Mouse (Mus musculus): Measurements from ENCODE around the gene Spindoc. TPM values are rescaled to one million over a fixed set of nuclear protein-coding genes. Genes with fewer than 3 reads are reported as not detected.

The Spindoc gene
- total RNA-seq, 2 experiments from 2014 or later: 29.4 to 30.8 TPM

GRCm38 (mm10) chr19:7334049-7334448 lies 48.7 kb downstream of the Spindoc start:
- DNase-seq: no peak

DNA sequence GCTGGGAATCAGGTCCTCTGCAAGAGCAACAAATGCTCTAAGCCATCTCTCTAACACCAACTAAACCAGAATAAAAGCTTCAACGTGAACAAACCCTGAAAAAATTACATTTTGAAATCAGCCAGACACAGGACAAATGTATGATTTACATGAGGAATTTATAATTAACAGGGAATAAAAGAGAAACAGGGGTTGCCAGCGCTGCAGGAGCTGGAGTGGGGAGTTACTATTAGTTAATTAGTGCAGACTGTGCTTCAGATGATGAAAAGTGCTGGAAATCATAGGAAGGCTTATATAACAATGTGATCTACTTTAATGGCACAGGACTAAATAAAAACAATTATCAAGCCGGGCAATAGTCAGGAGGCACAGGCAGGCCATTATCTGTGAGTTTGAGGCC lies 61.4 kb downstream of the Spindoc start:
- no peak for DNase-seq

GRCm38 (mm10) chr19:7320181-7320580 lies 62.6 kb downstream of the Spindoc start:
- no peak for DNase-seq

DNA sequence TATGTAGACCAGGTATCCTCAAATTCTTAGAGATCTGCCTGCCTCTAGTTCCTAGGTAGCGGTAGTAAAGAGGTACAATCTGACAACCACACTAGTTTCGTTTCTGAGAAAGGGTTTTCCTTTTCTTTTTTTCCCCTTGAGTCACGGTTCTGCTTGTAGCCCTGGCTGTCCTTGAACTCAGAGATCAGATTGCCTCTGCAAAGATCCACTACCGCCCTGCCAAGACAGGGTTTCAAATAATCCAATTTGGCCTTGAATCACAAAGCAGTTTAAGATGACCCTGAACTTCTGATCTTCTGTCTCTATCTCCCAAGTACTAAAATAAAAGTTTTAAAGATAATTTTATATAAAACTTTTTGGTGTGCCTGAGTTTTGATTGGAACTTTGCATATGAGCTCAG lies 65.1 kb downstream of the Spindoc start:
- DNase-seq: no peak

DNA sequence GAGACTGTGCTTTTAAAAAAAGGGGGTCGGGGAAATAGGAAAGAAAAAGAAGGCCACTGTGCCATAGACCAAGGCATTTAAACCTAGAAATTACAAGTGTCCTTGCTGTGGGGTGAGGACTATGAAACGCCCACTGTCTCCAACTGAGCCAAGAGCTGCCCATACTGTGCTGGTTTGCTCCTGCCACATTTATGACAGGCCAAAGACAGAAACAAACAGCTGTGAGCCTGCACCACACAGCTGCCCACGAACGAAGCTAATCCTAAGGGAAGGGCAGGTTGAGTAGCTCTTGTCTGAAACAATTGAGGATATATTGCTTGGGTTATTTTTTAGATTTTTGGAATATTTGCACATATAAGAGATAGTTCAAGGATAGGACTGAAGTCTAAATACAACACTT lies 66.0 kb downstream of the Spindoc start:
- no peak for DNase-seq

GRCm38 (mm10) chr19:7315587-7315984 lies 67.2 kb downstream of the Spindoc start:
- DNase-seq: no peak

DNA sequence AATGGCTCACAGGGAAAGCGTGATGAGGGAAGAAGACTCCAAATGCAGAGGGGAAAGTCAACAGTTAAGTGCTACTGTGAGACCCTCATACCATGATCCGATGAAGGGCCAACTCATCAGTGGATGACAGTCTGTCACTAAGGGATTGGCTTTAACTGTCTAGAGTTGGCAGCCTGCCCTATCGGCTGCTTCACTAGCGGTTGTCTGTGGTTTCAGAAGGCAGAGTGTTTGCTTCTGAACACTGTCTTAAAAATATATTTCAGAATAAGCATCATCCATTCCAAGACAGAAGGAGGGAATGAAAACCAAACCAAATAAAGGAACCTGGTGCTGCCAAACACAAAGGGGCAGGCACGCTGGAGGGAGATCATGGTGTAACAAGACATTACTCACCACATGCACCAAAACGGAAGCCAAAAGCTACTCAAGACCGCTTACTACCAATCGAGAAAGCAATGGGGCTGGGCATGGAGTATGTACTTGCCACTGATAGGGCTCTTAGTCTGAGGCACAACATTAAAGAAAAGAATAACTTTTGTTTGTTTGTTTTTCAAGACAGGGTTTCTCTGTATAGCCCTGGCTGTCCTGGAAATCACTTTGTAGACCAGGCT lies 67.7 kb downstream of the Spindoc start:
- DNase-seq: no peak

GRCm38 (mm10) chr19:7313660-7314059 lies 69.1 kb downstream of the Spindoc start:
- DNase-seq: no peak

- DNase-seq: peak; percentile 57
These were observed 71.5 kb downstream of the Spindoc start for GRCm38 (mm10) chr19:7311306-7311705.

DNA sequence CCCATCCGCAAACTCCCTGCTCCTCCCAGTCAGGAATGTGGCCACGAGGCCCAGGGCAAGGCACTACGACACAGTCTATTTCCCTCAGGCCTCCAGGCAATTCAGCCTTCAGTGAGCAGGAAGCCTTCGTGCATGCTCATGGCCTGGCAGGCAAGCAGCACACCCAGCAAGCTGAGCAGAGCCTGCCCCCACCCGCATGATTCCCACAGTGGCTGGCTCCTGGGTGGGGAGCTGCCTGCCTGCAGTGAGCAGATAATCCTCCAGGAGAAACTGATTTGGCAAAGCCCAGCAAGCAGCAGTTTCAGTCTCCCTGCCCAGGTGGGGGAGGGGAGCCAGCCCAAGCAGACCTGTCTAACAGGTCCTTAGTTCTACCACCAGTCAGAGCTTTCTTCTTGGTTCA lies 72.1 kb downstream of the Spindoc start:
- DNase-seq: peak; percentile 59

GRCm38 (mm10) chr19:7309738-7310330 lies 73.0 kb downstream of the Spindoc start:
- DNase-seq: no peak

DNA sequence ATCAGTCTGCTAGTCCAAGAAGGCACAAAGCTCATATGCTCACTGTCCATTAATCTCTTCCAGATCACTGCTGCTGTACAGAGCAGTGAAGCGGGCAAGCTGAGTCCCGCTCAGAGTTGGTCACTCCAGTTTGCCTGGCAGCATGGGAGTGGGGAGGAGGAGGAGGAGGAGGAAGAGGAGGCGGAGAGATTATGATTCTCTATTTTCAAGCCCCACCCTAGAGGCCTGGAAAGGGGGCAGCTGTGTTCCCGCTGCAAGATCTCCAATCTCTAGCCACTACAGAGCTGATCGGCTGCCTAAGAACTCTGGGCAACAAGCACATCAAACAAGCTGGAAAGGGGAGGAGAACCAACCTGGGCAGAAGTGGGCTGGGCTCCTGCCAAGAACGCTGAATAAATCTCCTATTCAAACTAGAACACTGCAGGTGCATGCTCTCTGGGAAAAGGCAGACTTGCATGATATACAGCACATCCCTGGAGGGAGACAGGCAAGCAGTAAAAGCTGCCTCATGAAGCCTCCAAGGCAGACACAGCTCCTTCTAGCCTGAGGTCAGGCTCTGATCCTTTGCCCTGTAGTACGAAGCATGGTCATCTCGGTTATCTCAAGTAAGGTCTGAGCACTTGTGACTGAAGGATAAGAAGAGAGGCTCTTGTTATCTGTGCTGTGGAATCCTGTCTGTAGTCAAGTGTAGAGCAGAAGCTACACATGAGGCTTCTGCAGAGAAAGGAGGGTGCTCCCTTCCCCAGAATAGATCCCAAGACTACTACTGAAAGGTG lies 74.6 kb downstream of the Spindoc start:
- DNase-seq: peak; percentile 29

GRCm38 (mm10) chr19:7306968-7307367 lies 75.8 kb downstream of the Spindoc start:
- no peak for DNase-seq

DNA sequence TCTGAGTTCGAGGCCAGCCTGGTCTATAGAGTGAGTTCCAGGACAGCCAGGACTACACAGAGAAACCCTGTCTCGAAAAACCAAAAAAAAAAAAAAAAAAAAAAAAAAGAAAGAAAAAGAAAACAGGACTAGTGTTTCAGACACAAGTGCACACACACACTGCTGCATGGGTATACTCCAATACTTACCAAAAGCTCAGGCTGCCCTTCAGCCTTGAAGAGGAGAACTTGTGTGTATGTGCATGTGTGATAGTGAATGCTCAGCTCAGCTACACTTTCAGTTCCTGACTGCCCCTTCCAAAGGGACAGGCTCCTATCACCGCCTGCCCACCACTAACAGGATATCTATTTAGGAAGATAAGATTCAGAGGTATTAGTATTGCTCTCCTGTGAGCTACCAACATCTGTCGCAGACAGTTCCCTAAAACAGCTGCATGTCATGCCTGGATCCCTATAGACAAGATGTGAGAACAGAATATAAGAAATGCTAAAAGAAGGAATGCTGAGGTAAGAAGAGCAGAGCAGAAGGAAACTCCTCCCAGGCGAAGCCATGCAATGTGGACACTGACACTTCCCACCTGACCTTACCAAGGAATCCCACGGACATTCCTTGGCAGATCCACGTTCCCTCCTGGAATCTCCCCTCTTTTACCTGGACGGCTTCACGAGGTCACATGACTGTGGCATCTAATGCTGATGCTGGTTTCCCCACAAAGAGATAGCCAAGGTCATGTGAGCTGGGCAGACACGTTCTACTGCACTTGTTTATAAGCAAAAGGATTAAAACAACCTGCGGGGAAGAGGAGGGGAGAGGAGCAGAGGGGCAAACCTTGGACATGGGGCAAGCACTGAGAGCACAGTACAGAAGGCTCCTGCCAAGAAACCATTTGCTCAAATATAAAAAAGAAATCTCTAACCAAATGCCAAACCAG lies 77.1 kb downstream of the Spindoc start:
- no peak for DNase-seq

DNA sequence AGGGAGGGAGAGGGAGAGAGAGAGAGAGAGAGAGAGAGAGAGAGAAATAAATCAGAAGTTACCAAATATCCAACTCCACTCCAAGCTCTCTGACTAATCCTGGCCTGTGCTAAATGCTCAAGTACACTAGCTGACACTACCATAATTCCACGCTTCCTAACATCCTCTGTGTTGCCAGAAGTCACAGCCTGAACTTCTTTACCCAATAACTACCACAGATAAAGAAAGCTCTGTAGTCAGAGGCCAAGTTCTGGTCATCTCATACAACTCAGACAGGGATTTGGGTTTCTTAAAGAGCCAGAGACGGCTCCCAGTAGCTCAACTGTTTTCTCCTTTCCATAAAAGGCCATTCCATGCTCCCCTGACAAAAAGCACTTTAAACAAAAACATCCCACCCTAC lies 78.0 kb downstream of the Spindoc start:
- no peak for DNase-seq

Small RNA genes lying within 50 kb of the gene (microRNA-seq; reads per million reads assigned to microRNA genes)
- 0.69 to 2.7 reads per million in 2 experiments for gene Mir6991

Other genes starting within 250 kb of the Spindoc start
- gene Otub1, start 176.7 kb downstream of the Spindoc start, total RNA-seq (2021): 100 to 1,000 TPM; 111 to 112 TPM
- 100 to 1,000 TPM; 836 to 917 TPM for gene Cox8a, start 165.4 kb downstream of the Spindoc start, total RNA-seq (2021)
- 10 to 100 TPM; 34.3 to 36.9 TPM for gene Naa40, start 141.8 kb downstream of the Spindoc start, total RNA-seq (2021)
- 10 to 100 TPM; 19.0 to 19.2 TPM for gene Rcor2, start 115.7 kb downstream of the Spindoc start, total RNA-seq (2021)
- 10 to 100 TPM; 54.9 to 58.4 TPM for gene Mark2, start 41.1 kb downstream of the Spindoc start, total RNA-seq (2021)
- gene 2700081O15Rik, start 34.6 kb upstream of the Spindoc start, total RNA-seq (2021): 10 to 100 TPM; 28.4 to 28.5 TPM
- gene Rtn3, start 100.3 kb upstream of the Spindoc start, total RNA-seq (2021): 100 to 1,000 TPM; 119 TPM
- gene Atl3, start 111.0 kb upstream of the Spindoc start, total RNA-seq (2021): 10 to 100 TPM; 35.1 to 36.9 TPM
- 10 to 100 TPM; 81.0 to 81.1 TPM for gene Pla2g16, start 174.5 kb upstream of the Spindoc start, total RNA-seq (2021)
- gene Lgals12, start 224.2 kb upstream of the Spindoc start, total RNA-seq (2021): under 1 TPM; 0.36 to 0.41 TPM
- not detected for gene Hrasls5, start 229.5 kb upstream of the Spindoc start, total RNA-seq (2021)

All from heart, postnatal 4 days (tissue).